Mouse (Mus musculus): ENCODE data around the gene Mien1.

DNA sequence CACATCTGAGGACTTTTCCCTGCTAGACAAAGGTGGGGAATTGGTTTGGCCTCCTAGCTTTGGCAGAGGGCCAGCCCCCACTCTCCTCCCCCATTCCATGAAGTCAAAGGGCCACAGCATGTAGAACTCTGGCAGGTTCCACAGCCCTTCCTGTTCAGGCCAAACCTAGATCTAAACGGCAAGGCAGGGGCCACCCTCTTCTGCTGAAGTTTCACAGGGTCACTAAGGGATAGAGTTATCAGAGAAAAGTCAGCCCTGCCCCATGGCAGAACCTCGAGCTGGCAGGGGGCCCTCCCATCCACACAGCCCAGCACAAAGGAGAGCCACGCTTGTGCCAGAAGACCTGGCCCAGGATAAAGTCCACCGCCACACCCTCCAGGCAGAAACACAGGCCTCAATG, 43.8 kb downstream of the Mien1 start:
- TF ChIP-seq GATA1 (IDR thresholded peaks at IDR 0.05; ENCODE audit: borderline replicate concordance, low read length), result no peak
- TF ChIP-seq FLI1 (IDR thresholded peaks at IDR 0.05; ENCODE audit: low read length), result no peak
